Mouse (Mus musculus): ENCODE measurements around the gene Elavl3.

Gene Elavl3

GRCm38 (mm10) chr9:22051958-22052254 lies at the start of gene Elavl3:
Gene Elavl3, minus strand, starts transcription at chr9:22052023.
- CTCF ChIA-PET, result interaction anchor here in 2 of 4 experiments (0.6 kb wide), 3 partner anchors 66 to 328 kb away, joined by 4 to 5 read pairs (median 4); no protein-coding TSS in a partner anchor
- POLR2A ChIA-PET, result interaction anchor here in 3 of 4 experiments (0.6 to 3.9 kb wide), 29 partner anchors 8 to 1290 kb away, joined by 3 to 24 read pairs (median 4); partner anchors contain the start of genes Ecsit (in 1 of the 3), Gm49318 (in 1 of the 3), Ldlr (in 1 of the 3) and Pigyl (in 1 of the 3)

GRCm38 (mm10) chr9:22099922-22100321 lies 48.1 kb upstream of the Elavl3 start:
- ChIA-PET CTCF (interaction anchor here in 1 of 4 experiments (0.7 to 2.3 kb wide), 2 partner anchors 15 to 43 kb away, joined by 3 to 5 read pairs; no protein-coding TSS in a partner anchor), POLR2A (interaction anchor here in 3 of 4 experiments (0.6 to 3.7 kb wide), 8 partner anchors 11 to 772 kb away, joined by 3 to 22 read pairs (median 4); partner anchors contain the start of genes Ecsit (in 1 of the 3) and Zfp599 (in 1 of the 3))

- CTCF ChIA-PET, result interaction anchor here in 2 of 4 experiments (0.6 to 2.3 kb wide), 5 partner anchors 16 to 1201 kb away, joined by 3 to 5 read pairs (median 4); no protein-coding TSS in a partner anchor
These were observed 47.3 kb upstream of the Elavl3 start, which contains the start of gene Cnn1 for GRCm38 (mm10) chr9:22098993-22099696. Gene Cnn1, plus strand, starts transcription at chr9:22099216.

GRCm38 (mm10) chr9:22095854-22096307 lies 44.1 kb upstream of the Elavl3 start:
- CTCF ChIA-PET, result interaction anchor here (0.6 to 2.0 kb wide), 37 partner anchors 9 to 401 kb away, joined by 3 to 17 read pairs (median 4); partner anchors contain the start of genes Ecsit (in 2 of the 4) and Pigyl (in 1 of the 4)
- POLR2A ChIA-PET, result interaction anchor here in 3 of 4 experiments (0.6 to 2.8 kb wide), 16 partner anchors 10 to 373 kb away, joined by 3 to 18 read pairs (median 4); partner anchors contain the start of genes Ecsit (in 2 of the 3), Ldlr (in 1 of the 3) and Pigyl (in 1 of the 3)

More at GRCm38 (mm10) chr9:22098993-22099696, 47.3 kb upstream of the Elavl3 start, which contains the start of gene Cnn1:
- POLR2A ChIA-PET, result interaction anchor here in 3 of 4 experiments (0.6 to 3.7 kb wide), 9 partner anchors 15 to 359 kb away, joined by 3 to 22 read pairs (median 3); partner anchors contain the start of genes Anln (in 1 of the 3), Ecsit (in 1 of the 3) and Zfp599 (in 1 of the 3)

- CTCF ChIA-PET, result interaction anchor here in 1 of 4 experiments (0.7 kb wide), 1 partner anchor 135 kb away, joined by 3 read pairs; no protein-coding TSS in a partner anchor
These were observed 40.9 kb upstream of the Elavl3 start for GRCm38 (mm10) chr9:22092746-22093145.

GRCm38 (mm10) chr9:22089986-22090385 lies 38.2 kb upstream of the Elavl3 start:
- CTCF ChIA-PET, result interaction anchor here in 1 of 4 experiments (1.0 kb wide), 1 partner anchor 66 kb away, joined by 3 read pairs; no protein-coding TSS in a partner anchor
- POLR2A ChIA-PET, result interaction anchor here in 3 of 4 experiments (0.5 to 5.1 kb wide), 6 partner anchors 13 to 108 kb away, joined by 3 to 45 read pairs (median 3); partner anchors contain the start of genes Gm49318 (in 1 of the 3) and Zfp653 (in 1 of the 3)

More at GRCm38 (mm10) chr9:22092746-22093145, 40.9 kb upstream of the Elavl3 start:
- POLR2A ChIA-PET, result interaction anchor here in 1 of 4 experiments (0.6 kb wide), 1 partner anchor 132 kb away, joined by 3 read pairs; no protein-coding TSS in a partner anchor

GRCm38 (mm10) chr9:22089281-22089680 lies 37.5 kb upstream of the Elavl3 start:
- POLR2A ChIA-PET, result interaction anchor here in 2 of 4 experiments (1.4 to 5.1 kb wide), 3 partner anchors 18 to 42 kb away, joined by 3 to 45 read pairs (median 3); partner anchors contain the start of genes Gm49318 (in 1 of the 2) and Zfp653 (in 1 of the 2)
- CTCF ChIA-PET, result interaction anchor here in 1 of 4 experiments (1.0 kb wide), 1 partner anchor 66 kb away, joined by 3 read pairs; no protein-coding TSS in a partner anchor

GRCm38 (mm10) chr9:22087034-22087618 lies 35.3 kb upstream of the Elavl3 start:
- ChIA-PET CTCF (interaction anchor here in 2 of 4 experiments (1.0 to 1.5 kb wide), 3 partner anchors 9 kb away, joined by 3 to 4 read pairs (median 3); no protein-coding TSS in a partner anchor), POLR2A (interaction anchor here in 2 of 4 experiments (0.7 to 5.1 kb wide), 3 partner anchors 16 to 775 kb away, joined by 3 to 45 read pairs (median 6); partner anchors contain the start of genes Ap1m2 (in 1 of the 2), Elavl3 (in 1 of the 2), Gm49318 (in 1 of the 2) and Zfp653 (in 1 of the 2))

GRCm38 (mm10) chr9:22086012-22086411 lies 34.2 kb upstream of the Elavl3 start:
- ChIA-PET POLR2A (interaction anchor here (0.5 to 5.1 kb wide), 33 partner anchors 9 to 795 kb away, joined by 3 to 45 read pairs (median 5); partner anchors contain the start of genes Gm49318 (in 3 of the 4), Zfp653 (in 2 of the 4), Ccdc159 (in 1 of the 4) and Cdkn2d (in 1 of the 4)), CTCF (interaction anchor here in 3 of 4 experiments (0.6 to 1.5 kb wide), 13 partner anchors 10 to 559 kb away, joined by 3 to 15 read pairs (median 4); partner anchors contain the start of genes Gm49318 (in 1 of the 3) and Zfp653 (in 1 of the 3))

GRCm38 (mm10) chr9:22085022-22085834 lies 33.4 kb upstream of the Elavl3 start, which contains the start of gene Ecsit:
Gene Ecsit, minus strand, starts transcription at chr9:22085438.
- ChIA-PET POLR2A (interaction anchor here in 3 of 4 experiments (0.5 to 5.1 kb wide), 40 partner anchors 8 to 794 kb away, joined by 3 to 45 read pairs (median 5); partner anchors contain the start of genes Gm49318 (in 3 of the 3), Zfp653 (in 2 of the 3), Ccdc159 (in 1 of the 3) and Cdkn2d (in 1 of the 3)), CTCF (interaction anchor here in 3 of 4 experiments (0.5 to 1.5 kb wide), 17 partner anchors 10 to 670 kb away, joined by 3 to 15 read pairs (median 4); partner anchors contain the start of genes Gm49318 (in 1 of the 3) and Zfp653 (in 1 of the 3))

GRCm38 (mm10) chr9:22084667-22085021 lies 32.8 kb upstream of the Elavl3 start:
- POLR2A ChIA-PET, result interaction anchor here in 3 of 4 experiments (0.7 to 5.1 kb wide), 25 partner anchors 8 to 383 kb away, joined by 3 to 45 read pairs (median 5); partner anchors contain the start of genes Gm49318 (in 2 of the 3), Zfp653 (in 2 of the 3), Ccdc159 (in 1 of the 3) and Cnn1 (in 1 of the 3)
- CTCF ChIA-PET, result interaction anchor here in 1 of 4 experiments (1.0 to 1.5 kb wide), 8 partner anchors 11 to 58 kb away, joined by 3 to 15 read pairs (median 4); partner anchors contain the start of genes Gm49318 and Zfp653

GRCm38 (mm10) chr9:22076223-22076622 lies 24.4 kb upstream of the Elavl3 start:
- CTCF ChIA-PET, result interaction anchor here in 3 of 4 experiments (0.7 to 1.4 kb wide), 6 partner anchors 11 to 818 kb away, joined by 3 to 5 read pairs (median 4); no protein-coding TSS in a partner anchor
- POLR2A ChIA-PET, result interaction anchor here in 3 of 4 experiments (0.6 to 3.8 kb wide), 12 partner anchors 9 to 95 kb away, joined by 3 to 17 read pairs (median 5); partner anchors contain the start of genes Ecsit (in 2 of the 3) and Elavl3 (in 1 of the 3)

- ChIA-PET POLR2A (interaction anchor here (0.6 to 3.8 kb wide), 11 partner anchors 9 to 247 kb away, joined by 3 to 17 read pairs (median 5); partner anchors contain the start of genes Ecsit (in 2 of the 4) and Elavl3 (in 1 of the 4)), CTCF (interaction anchor here in 3 of 4 experiments (0.6 to 1.4 kb wide), 9 partner anchors 10 to 818 kb away, joined by 3 to 5 read pairs (median 4); partner anchors contain the start of genes Cnn1 (in 1 of the 3) and Ecsit (in 1 of the 3))
These were observed 24.0 kb upstream of the Elavl3 start for GRCm38 (mm10) chr9:22075778-22076177.

- POLR2A ChIA-PET, result interaction anchor here in 2 of 4 experiments (0.5 to 5.1 kb wide), 6 partner anchors 13 to 94 kb away, joined by 3 to 45 read pairs (median 9); partner anchors contain the start of genes Ecsit (in 2 of the 2) and Elavl3 (in 1 of the 2)
- CTCF ChIA-PET, result interaction anchor here in 2 of 4 experiments (0.8 to 1.4 kb wide), 2 partner anchors 71 to 339 kb away, joined by 3 to 4 read pairs; partner anchors contain the start of gene 9530077C05Rik (in 1 of the 2)
These were observed 20.5 kb upstream of the Elavl3 start for GRCm38 (mm10) chr9:22072276-22072675.
